Mouse (Mus musculus) neural tube, embryonic 10.5 days (tissue): ENCODE results near the gene Syt6.
A peak's percentile ranks its signal among the peaks of the same experiment; 100 is the strongest.

Experiments
- DNase-seq: peaks from one replicate; pipeline ENCODE4 v3.0.0-alpha.2; 2017; ENCODE audit warnings: low spot score; ENCODE audit errors: extremely low spot score

The Syt6 gene

DNA sequence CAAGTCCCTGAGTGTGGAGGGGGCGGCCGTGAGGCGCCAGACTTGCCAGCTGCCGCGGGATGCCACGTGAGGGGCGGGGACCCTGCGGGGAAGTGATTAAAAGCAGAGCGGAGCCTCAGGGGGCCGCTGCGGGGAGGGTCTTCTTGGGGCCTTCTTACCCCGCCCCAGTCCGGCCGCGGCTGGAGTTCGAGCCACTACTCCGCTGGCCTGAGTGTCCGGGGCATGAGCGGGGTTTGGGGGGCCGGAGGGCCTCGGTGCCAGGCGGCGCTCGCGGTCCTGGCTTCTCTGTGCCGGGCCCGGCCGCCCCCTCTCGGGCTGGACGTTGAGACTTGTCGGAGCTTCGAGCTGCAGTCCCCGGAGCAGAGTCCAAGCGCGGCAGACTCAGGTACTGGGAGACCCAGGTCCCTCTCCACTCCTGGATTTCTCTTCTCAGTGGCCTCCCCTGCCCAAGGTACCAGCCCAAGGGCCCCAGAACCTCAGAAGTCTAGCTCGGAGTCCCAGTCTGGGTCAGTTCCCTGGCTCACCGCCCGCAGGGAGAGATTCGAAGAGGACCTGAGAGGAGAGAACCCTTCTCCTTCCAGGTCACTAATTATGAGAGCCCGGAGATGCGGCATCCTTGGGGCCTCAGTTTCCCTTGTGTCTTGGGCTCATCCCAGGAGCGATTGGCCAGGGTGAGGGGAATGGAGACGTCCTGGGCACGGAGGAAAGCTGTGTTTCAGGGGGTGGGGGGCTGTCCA is at the start of gene Syt6:
Gene Syt6, plus strand, starts transcription at position 76 of the 737 bp plus-strand sequence.
- peak; percentile 52 for DNase-seq

DNA sequence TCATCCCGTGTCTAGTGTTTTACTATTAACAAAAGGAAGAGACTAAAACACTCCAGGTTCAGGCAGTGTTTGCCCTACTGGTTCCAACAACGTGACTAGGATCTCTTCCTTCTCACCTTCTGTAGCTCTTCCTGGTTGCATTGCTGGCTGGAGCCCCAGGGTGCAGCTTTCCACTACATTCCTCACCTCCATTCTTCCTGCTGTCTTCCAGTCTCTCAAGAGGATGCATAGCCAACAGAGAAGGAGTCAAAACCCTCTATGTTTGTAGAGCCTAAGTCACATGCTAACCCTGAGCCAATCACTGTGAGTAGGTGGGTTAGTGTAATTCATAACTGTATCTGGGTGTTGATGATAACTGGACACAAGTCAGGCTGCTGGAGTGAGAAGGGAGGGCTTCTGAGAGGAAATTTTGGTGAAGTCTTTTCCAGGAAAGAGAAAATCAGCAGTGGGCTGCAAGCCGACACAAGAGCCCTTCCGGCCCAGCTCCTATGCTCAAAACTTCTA is 48.8 kb upstream of the Syt6 start:
- no peak for DNase-seq

DNA sequence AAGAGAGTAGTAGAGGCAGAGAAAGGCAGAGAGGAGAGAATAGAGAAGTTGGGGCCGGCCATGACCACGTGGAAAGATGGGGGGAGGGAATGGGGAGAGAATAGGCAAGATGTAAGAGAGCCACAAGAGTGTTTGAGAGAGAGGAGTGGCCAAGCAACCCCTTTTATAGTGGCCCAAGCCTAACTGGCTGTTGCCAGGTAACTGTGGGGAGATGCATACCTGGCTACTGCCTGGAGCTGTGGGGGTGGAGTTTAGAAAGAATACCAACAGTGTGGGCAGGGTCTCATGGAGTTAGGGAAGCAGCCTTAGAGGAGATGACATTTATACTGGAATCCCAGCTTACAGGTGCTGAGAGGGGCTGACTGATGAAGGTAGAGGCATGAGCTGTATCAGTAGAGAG is 48.2 kb upstream of the Syt6 start:
- no peak for DNase-seq

DNA sequence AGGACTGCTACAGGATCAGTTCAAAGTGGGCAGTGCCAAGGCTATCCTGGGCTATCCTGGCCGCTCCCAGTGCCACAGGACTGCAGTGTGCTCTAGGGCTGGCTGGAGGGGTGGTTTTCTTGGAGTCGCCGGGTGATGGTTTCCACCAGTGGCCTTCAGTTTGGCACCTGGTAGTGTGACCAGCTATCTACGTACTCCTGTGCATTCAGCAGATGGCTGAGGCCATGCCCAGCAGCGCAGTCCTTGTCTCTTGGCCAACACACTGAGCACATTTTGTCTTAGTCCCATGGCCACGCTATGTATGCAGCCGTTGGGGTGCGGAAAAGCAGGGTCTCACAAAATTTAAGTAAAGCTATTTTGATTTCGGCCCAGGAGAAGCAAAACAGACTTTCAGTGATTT is 41.0 kb upstream of the Syt6 start:
- DNase-seq = no peak

DNA sequence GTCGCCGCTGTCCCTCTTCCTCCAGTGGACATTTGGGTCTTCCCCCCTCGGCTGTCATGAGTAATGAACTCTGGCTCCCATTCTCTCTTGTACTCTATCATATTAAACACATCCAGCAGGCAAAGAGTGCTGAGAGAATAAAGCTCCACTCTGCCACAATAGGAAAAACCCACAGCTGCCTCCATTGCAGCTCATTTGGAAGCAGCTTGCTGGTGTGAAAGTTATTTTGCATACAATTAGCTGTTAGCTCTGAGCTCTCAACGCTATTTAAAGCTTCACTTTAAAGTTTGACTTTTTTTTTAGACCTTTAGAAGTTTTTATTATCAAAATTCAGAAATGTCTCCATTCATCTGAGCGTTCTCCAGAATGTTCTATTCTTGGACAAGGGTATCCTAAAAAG is 39.8 kb upstream of the Syt6 start:
- DNase-seq = no peak

DNA sequence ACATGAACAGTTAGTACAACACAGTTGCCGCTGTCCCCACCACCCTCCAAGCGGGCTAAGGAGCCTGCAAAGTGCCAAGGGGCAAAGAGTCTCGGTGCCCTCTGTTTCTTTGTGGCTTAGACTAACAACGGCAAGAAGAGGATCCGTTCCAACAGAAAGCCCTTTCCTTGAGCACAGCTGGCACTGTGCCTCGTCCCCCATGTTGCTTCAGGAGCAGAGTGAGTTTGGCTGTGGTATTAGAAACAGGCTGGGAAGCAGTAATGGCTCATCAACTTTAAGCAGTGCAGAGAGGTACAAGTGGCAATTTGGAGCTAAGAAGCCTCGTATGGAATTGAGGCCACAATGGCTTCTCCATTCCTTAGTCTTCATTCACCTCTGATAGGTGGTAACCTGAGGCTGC is 35.9 kb upstream of the Syt6 start:
- DNase-seq = no peak

DNA sequence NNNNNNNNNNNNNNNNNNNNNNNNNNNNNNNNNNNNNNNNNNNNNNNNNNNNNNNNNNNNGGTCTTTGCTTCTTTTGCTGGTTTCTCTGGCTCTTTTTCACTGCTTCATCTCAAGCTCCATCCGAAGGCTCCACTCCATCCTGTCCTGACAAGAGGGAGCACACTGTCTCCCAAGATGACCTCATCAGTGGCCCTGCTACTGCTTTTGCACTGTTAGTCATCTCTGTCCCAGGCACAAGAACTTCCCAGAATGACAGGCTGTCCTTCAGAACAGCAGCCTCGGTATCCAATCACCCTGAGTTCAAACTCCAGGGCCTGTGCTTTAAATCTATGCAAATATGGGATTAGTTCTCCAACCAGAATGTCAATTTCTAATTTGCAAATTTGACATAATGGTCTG is 28.9 kb upstream of the Syt6 start:
- no peak for DNase-seq

DNA sequence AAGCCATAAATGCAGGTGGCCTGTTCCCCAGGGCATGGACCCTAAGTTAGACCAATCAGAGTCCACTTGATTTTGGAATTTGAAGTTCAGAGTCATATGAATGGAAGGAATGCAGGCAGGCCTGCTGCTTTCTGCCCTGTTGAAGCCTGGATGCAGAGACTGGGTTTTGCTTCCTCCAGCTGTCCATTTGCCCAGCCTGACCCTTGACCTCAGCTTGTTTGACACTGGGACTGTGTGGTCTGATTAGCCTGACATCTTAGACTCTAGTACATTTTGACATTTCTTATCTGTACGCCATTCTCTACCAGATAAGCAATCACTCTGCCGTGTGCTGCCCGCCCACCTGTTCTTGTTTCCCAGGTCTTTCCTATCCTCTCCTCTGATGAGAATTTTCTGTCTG is 28.4 kb upstream of the Syt6 start:
- no peak for DNase-seq

DNA sequence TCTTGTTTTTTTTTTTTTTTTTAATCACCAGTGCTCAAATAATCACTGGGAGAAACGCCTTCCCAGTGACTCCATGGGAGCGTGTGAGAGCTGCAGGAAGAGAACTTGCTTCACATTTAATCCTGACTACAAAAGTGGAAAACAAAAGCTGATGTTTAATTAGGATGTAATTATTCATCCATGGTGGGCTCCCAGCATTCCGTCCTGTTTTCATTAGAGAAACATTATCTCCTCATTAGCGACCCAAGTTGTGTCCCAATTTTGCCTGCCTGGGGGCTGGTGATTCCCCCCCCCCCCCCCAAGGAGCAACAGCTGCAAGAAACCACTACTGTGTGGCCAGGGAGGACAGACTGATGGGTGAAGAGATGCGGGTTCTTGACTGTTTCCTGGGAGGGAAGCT is 24.8 kb upstream of the Syt6 start:
- no peak for DNase-seq

DNA sequence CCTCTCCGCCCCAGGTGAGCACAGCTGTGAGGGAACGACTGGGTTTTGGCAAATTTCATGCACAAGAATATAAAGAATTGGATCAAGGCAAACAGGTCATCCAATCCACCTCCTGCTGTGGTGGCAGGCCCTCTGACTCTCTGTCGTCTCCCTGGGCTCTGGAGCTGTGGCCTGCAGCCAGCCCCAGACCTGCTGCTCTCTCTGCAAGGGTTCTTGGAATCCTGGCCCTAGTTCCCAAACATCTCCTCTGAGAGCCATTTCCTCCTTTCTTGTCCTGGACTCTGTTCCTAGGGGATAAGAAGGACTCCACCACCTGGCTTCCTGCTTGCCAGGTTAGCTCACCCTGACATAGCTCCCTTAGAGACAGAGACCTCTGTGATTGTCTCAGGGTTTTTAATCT is 7.8 kb upstream of the Syt6 start:
- no peak for DNase-seq

DNA sequence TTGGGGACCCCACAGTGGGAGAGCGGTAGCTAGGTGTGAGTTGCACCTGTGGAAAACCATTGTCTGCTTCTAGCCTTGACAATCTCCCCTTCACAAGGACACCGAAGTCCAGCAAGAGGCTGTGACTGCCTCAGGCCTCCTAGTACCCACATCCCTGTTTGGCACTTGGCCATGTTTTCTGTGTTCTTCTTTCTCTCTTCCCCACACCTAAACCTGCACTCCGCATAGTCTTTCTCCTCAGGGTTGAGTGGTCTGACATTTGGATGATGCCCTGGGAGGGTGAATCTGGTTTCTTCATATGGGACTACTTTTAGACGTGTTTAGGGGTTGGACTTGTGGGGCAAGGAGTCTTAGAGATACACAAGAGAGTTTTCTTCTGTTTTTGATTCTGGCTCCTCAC is 2.5 kb upstream of the Syt6 start:
- DNase-seq = no peak

DNA sequence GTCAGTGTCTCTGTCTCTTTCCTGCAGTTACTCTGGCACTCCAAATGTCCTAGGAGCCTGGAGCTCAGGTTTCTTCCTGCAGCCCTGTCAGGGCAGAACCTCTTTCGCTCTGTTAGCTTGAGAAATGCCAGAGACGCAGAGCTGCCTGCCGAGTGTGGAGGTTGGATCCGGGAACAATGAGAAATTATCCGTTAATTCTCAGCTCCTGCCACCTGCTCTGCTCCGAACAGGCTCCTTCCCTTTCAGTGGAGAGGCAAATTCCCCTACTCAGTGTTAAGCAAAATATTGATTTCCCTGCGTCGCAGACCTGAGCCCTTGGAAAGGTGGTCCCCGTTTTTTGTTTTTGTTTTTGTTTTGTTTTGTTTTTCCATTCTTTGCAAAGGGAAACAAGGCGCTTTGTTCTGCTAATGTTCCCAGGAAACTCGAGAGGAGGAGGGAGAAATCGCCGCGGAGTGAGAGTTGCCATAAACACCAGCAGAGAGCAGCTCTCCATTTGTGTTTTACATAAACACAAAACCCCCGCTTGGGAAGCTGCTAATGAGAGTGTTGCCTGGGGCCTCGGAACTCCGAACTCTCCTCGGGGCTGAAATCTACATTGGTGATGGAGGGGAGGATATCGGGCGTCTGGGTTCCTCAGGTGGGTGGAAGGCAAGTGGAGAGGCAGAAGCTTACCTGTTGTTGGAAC is 1.8 kb upstream of the Syt6 start:
- DNase-seq = peak; percentile 29

DNA sequence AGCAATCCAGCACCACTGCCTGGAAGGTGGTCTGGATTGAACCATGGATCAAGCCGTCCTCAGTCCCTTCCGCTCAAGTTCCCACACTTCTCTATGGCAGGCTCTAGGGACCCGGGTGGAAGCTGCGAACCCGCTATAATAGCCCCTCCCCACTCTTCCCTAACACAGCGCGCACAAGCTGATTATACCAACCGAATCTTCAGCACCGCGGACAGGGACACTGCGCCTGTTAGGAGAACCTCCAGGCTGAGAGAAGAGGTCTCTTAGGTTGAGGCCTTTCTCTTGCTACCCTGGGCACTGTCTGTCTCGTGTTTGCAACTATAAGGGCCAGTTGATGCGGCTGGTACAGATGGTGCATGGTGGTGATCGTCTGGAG is 1.3 kb upstream of the Syt6 start:
- peak; percentile 84 for DNase-seq

DNA sequence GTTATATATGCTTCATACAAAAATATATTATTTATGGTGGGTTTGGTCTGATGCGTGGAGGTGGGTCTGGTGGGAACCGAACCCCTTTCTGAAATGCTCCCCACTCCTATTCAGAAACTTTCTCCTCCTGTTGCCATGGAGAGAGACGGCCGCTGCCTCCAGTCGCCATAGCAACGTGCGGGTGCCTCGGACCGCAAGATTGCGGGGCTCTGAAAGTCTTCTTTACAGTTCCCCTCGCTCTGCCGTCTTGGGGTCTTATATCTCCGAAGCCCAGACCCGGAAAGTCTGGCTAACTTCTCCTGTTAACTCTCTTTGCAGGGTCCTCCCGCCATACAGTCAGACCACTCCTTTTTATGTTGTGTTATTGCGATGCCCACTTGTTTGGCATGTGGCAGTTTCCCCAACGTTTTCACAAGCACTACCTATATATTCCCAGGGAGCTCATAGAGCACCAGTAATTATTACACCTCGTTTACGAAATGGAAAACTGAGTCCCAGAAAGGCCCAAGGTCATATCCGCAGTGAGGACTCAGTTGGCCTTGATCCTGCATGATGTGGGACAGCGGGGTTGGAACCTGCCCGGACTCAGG is 370 bp upstream of the Syt6 start:
- DNase-seq = peak; percentile 46

DNA sequence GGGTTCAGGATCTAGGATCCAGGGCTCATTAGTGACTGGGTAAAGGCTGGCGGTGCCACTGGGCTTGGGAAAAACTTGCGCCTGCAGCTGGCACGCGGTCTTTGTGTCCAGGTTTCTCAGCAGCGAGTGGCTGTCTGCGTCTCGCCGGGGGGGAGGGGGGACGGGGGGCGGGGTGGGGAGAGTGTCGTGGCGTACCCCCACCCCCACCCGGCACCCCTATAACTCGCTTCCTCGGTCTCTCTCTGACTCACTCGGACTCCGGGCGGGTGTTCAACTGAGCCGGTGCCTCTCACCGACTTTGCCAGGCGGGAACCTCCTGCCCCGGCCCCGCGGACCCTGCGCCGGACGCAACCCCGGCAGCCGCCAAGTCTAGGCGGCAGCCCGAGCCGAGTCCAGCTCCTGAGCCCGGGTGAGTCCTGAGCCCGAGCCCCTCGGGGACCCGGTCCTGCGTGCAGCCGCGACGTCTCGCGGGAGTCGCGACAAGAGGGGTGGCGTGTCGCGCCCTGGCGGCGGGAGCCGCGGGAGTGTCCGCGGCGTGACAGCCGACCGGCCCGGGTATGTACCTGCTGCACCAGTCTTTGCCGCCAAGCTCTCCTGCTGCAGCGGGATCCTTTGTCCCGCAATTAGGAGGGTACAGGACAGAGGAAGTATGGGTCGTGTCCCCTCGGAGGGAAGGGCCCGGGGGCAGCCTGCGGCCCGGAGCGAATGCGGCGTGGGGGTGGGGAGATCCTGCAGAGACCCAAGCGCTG is 1.0 kb downstream of the Syt6 start:
- DNase-seq = peak; percentile 69

DNA sequence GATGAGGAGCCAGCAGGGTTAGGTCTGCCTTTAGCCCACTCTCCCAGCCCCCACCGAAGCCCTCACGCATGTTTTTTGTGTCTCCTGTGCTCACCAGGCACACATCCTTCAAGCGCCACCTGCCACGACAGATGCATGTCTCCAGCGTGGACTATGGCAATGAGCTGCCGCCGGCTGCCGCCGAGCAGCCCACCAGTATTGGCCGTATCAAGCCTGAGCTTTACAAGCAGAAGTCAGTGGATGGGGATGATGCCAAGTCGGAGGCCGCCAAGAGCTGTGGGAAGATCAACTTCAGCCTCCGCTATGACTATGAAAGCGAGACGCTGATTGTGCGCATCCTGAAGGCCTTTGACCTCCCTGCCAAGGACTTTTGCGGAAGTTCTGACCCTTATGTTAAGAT is 12.1 kb downstream of the Syt6 start:
- no peak for DNase-seq

DNA sequence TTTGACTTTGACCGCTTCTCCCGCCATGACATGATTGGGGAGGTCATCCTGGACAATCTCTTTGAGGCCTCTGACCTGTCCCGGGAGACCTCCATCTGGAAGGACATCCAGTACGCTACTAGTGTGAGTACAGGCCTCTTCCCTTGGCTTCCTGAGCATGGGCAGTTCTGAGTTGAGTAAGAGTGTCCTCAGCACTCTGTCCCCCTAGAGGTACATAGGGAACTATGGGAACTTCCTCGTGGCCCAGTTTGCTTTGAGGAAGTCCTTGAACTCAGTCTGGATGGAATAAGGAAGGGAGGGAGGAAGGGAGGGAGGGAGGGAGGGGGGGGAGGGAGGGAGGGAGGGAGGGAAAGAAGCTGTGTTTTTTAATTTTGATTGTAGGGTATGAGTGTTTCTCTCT is 12.6 kb downstream of the Syt6 start:
- DNase-seq = no peak

DNA sequence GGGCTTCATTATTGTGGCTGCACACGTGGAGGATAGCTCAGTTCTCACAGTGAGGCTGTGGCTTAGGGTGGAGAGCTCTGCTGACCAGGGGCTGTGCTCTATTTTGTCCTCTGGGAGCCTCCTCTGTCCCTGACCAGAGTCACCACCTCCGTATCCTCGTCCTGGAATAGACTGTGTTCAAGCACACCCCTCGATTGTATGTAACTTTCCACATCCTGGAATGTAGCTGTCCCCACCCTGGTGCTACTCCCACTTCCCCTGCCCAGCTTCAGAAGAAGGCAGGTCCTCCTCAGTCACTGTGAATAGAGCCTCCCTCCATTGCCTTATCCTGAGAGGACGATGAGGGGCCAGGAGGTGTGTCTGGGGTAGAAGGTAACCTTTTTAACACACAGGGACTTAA is 14.6 kb downstream of the Syt6 start:
- DNase-seq = no peak

DNA sequence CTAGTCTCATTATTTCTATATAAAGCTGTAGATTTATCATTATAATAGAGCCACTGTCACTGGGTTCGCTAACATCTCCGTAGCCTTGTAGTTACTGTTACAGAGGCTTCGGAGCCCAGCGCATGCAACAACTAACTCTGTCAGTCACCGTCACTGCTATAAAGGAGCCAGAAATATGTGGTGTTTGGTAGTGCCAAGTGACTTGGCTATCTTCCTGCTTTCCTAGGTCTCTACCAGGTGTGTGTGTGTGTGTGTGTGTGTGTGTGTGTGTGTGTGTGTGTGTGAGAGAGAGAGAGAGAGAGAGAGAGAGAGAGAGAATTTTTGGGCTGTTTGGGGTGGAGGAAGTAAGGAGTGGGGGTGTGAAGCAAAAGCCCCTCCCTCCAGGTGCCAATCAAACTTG is 17.6 kb downstream of the Syt6 start:
- DNase-seq = no peak

DNA sequence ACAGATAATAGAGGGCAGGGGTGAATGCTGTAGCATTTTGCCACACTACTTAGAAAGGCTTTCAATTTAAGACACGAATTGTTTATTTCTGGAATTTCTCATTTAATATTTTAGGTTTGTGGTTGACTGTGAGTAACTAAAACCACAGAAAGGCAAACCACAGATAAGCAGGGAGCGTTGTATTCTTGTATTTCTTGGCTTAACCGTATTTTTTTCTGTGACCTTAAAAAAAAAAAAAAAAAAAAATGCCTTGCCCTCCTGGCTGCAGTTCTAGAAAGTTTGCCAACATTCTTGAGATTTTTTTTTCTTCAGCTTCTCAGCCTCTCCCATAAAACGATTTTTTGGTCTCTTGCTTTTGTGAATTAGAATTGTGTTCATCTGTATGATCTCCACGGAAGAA is 18.6 kb downstream of the Syt6 start:
- DNase-seq = no peak

DNA sequence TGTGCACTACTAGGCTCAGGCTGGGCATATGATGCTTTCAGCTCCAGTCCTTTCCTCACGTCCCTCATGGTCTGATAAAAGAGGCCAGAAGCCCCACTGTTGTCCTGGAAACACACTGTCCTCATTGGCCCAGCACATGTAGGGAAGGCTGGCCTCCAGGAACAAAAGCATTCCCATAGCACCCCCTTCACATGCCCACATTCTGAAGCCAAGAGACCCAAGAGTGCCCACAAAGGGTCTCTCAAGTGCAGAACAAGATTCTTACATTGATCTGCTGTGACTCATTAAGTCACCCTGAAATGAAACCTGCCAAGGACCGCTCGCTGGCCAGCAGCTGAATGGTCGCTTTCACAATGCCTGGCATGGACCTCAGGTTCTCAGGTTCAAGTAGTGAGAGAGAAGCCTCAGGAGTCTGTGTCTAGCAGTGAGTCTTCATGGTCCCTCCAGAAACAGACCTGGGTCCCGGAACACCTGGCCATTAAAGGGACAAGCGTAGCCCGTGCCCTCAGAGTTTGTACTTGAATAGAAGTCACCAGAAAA is 20.3 kb downstream of the Syt6 start:
- DNase-seq = no peak

DNA sequence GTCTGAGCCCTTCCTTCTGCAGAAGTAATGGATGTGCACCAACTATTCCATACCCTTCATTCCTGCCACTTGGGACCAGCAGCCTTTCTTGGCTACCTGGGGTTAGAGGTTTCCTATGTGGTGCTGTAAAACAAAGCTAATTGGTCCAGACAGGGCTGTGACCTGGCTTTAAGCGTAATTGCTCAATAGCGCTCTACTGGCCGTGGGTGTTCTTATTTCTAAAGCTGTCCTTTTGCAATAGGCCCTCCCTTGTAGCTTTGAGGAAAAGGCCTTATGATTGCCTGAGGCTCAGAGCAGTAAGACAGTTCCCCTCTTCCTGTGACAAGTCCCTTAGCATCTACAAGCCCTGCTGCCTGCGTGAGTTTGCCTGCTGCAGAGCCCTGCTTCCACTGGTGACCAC is 22.6 kb downstream of the Syt6 start:
- DNase-seq = no peak
